Mouse (Mus musculus) stomach, postnatal 0 days (tissue): ENCODE results near the gene Plppr3. TPM values are rescaled to one million over a fixed set of nuclear protein-coding genes. Genes with fewer than 3 reads are reported as not detected.
A peak's percentile ranks its signal among the peaks of the same experiment; 100 is the strongest.

Source experiments
- ATAC-seq: fragments of 200-750 bp; cut with Nextera tagmentation; 2 replicates; pipeline ENCODE4 v1.8.0; 2017; ENCODE audit not compliant: low FRiP score, low TSS enrichment
- DNase-seq: peaks from one replicate; pipeline ENCODE4 v3.0.0-alpha.2; 2016; ENCODE audit warnings: low spot score
- H3K27ac ChIP-seq: fragments of 300-500 bp; sonication (generic); replicated peaks from 2 replicates; pipeline ENCODE4 v1.5.1; 2014; ENCODE audit warnings: mild to moderate bottlenecking, control low read depth
- H3K27me3 ChIP-seq: fragments of 300-500 bp; sonication (generic); 2 replicates; pipeline ENCODE4 v1.6.1; 2014; ENCODE audit warnings: low read length; ENCODE audit not compliant: control insufficient read depth, insufficient read depth
- H3K36me3 ChIP-seq: fragments of 300-500 bp; sonication (generic); 2 replicates; pipeline ENCODE4 v1.6.1; 2014; ENCODE audit warnings: low read length, mixed read lengths; ENCODE audit not compliant: control insufficient read depth, insufficient read depth
- H3K4me1 ChIP-seq: fragments of 300-500 bp; sonication (generic); replicated peaks from 2 replicates; pipeline ENCODE4 v1.6.1; 2014; ENCODE audit warnings: antibody characterized with exemption; ENCODE audit not compliant: control insufficient read depth, insufficient read depth
- H3K4me2 ChIP-seq: fragments of 300-500 bp; sonication (generic); replicated peaks from 2 replicates; pipeline ENCODE4 v1.6.1; 2014; ENCODE audit warnings: low read depth, mild to moderate bottlenecking, control low read depth, moderate library complexity
- H3K4me3 ChIP-seq: fragments of 300-500 bp; sonication (generic); 2 replicates; pipeline ENCODE4 v1.5.1; 2014; ENCODE audit warnings: low read depth, low read length, control low read depth
- H3K9ac ChIP-seq: fragments of 300-500 bp; sonication (generic); 2 replicates; pipeline ENCODE4 v1.6.1; 2014; ENCODE audit warnings: mild to moderate bottlenecking, low read length, control low read depth, mixed read lengths
- H3K9me3 ChIP-seq: fragments of 300-500 bp; sonication (generic); 2 replicates; pipeline ENCODE4 v1.6.1; 2016; ENCODE audit warnings: low read length; ENCODE audit not compliant: control insufficient read depth
- CTCF ChIP-seq: IDR thresholded peaks from 2 replicates; pipeline ENCODE4 v1.5.1; 2016; ENCODE audit warnings: antibody characterized with exemption, low read depth, mild to moderate bottlenecking, moderate library complexity
- EP300 ChIP-seq: optimal IDR thresholded peaks from 2 replicates; pipeline ENCODE3; 2016; ENCODE audit warnings: antibody characterized with exemption
- WGBS: fragments of 180-500 bp; shearing (Covaris S2); extraction: QIAGEN DNeasy Blood & Tissue Kit; methylation state at CpG from one replicate; pipeline ENCODE4 v1.1.7; 2014; 5-methylcytosine and 5-hydroxymethylcytosine counted together
- polyA plus RNA-seq: library from polyadenylated mRNA; unstranded; fragments of >200 nt; fragmentation: Nextera tagmentation; extraction: Ambion mirVana; gene quantifications from 2 replicates; pipeline ENCODE4 v1.2.1, GENCODE M21; 2015

The Plppr3 gene
- polyA plus RNA-seq, 1 experiment from 2014 or later, result 5.5 TPM

DNA sequence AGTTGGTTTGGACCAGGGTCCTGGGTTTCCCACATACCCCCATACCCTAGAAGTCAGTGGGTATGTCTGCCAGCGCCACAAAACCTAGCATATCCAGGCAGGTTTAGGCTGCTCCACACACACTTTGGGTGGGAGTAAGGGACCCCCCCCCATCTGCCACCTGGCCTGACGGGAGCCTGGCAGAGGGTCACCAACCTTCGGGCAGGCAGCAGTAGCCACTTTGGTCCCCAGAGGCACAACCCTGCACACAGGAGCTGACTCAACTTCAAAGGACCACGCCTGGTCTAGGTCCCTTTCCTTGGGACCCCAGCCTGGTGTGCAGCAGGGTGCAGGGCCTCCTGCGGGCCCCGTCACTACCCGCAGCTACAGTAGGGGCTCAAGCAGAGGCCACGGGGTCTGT, 54.2 kb downstream of the Plppr3 start:
- ATAC-seq (no peak), DNase-seq (no peak)
- Histone ChIP-seq H3K4me2 (peak overlapping the region; percentile 23; the same call in 1 of the 2 replicates), H3K4me3 (no peak overlapping the region), H3K36me3 (no peaks in the 10 kb centered on the region), H3K9ac (no peak overlapping the region), H3K27me3 (no peaks in the 10 kb centered on the region), H3K27ac (peak overlapping the region; percentile 70), H3K4me1 (0 out of 2 replicates have a peak, but pooled peaks cover 7% of the 10 kb centered on the region), H3K9me3 (no peaks in the 10 kb centered on the region)
- WGBS, result 67% methylated on average over 8 of the region's 8 CpGs
- no peak for TF ChIP-seq CTCF
- no peak for TF ChIP-seq EP300

- Histone ChIP-seq H3K4me1 (0 out of 2 replicates have a peak, but pooled peaks cover 4% of the 10 kb centered on the region), H3K27me3 (no peaks in the 10 kb centered on the region), H3K9ac (no peak overlapping the region), H3K36me3 (no peaks in the 10 kb centered on the region), H3K9me3 (no peaks in the 10 kb centered on the region), H3K27ac (no peak overlapping the region), H3K4me2 (no peak overlapping the region), H3K4me3 (no peak overlapping the region)
- ATAC-seq (no peak), DNase-seq (no peak)
- TF ChIP-seq CTCF (no peak), EP300 (no peak)
- WGBS, result 89% methylated on average over 17 of the region's 17 CpGs
These were observed 54.8 kb downstream of the Plppr3 start for GRCm38 (mm10) chr10:79819606-79820005.

- Histone ChIP-seq H3K9ac (no peak overlapping the region), H3K4me1 (no peaks in the 10 kb centered on the region), H3K9me3 (no peaks in the 10 kb centered on the region), H3K4me3 (no peak overlapping the region), H3K27me3 (no peaks in the 10 kb centered on the region), H3K36me3 (no peaks in the 10 kb centered on the region), H3K4me2 (no peak overlapping the region), H3K27ac (0 out of 2 replicates have a peak overlapping the region, but pooled peaks have one; percentile 35)
- DNase-seq, result peak; percentile 67
- TF ChIP-seq EP300 (no peak), CTCF (no peak)
- ATAC-seq, result peak; percentile 51
- WGBS, result 44% methylated on average over 4 of the region's 4 CpGs
These were observed 56.2 kb downstream of the Plppr3 start for GRCm38 (mm10) chr10:79818225-79818624.

GRCm38 (mm10) chr10:79817111-79817510, 57.3 kb downstream of the Plppr3 start:
- Histone ChIP-seq H3K27ac (0 out of 2 replicates have a peak overlapping the region, but pooled peaks have one; percentile 24), H3K9ac (no peak overlapping the region), H3K27me3 (no peaks in the 10 kb centered on the region), H3K36me3 (no peaks in the 10 kb centered on the region), H3K4me3 (no peak overlapping the region), H3K9me3 (no peaks in the 10 kb centered on the region), H3K4me1 (no peaks in the 10 kb centered on the region), H3K4me2 (no peak overlapping the region)
- ATAC-seq, result no peak
- WGBS, result 67% methylated on average over 2 of the region's 2 CpGs
- TF ChIP-seq CTCF (peak; percentile 64), EP300 (no peak)
- no peak for DNase-seq

DNA sequence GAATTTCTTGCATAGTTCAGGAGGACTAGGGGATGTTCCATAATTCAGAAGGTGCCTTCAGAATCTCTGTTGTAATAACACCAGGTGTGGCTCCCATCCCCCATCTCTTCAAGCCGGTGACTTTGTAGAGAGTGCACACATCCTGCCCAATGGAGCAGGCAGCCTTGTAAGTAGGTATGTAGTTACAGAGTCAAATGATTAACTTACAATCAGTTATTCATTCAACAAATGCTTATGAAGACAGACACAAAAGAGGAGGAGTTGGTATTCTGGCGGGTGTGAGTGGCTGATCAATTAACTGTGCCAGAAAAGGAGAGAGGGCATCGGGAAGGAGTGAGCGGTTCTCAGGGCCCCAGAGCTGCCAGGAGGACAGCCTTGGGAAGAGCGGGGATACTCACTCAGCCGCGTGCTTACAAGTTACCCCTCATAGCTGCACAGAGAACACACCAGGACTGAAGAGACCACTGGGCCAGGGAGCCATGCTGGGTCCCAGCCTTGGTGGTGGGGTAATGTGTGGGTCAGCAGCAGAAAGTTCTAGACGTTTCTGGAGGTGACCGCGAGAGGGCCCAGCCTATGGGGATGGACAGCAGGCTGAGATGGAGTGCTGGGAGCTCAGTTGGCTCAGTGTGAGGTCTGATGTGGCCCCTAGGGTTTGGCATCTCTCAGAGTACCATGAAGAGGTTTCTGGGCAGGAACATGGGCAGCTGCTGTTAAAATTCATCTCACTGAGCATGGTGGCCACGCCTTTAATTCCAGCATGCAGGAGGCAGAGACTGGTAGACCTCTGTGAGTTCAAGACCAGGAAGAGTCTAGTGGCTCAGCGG, 58.6 kb downstream of the Plppr3 start:
- WGBS, result 78% methylated on average over 12 of the region's 12 CpGs
- no peak for DNase-seq
- no peaks in the 10 kb centered on the region for H3K9me3 ChIP-seq
- no peaks in the 10 kb centered on the region for H3K36me3 ChIP-seq
- ATAC-seq, result no peak
- H3K4me3 ChIP-seq, result no peak overlapping the region
- H3K4me1 ChIP-seq, result no peaks in the 10 kb centered on the region
- no peaks in the 10 kb centered on the region for H3K27me3 ChIP-seq
- H3K9ac ChIP-seq, result no peak overlapping the region
- TF ChIP-seq CTCF (no peak), EP300 (no peak)
- no peak overlapping the region for H3K27ac ChIP-seq
- no peak overlapping the region for H3K4me2 ChIP-seq

GRCm38 (mm10) chr10:79814271-79814842, 60.1 kb downstream of the Plppr3 start:
- WGBS, result 81% methylated on average over 5 of the region's 5 CpGs
- TF ChIP-seq EP300 (no peak), CTCF (no peak)
- Histone ChIP-seq H3K9me3 (no peaks in the 10 kb centered on the region), H3K4me1 (no peaks in the 10 kb centered on the region), H3K27me3 (no peaks in the 10 kb centered on the region), H3K36me3 (0 out of 2 replicates have a peak, but pooled peaks cover under 1% of the 10 kb centered on the region), H3K9ac (no peak overlapping the region), H3K4me2 (no peak overlapping the region), H3K4me3 (no peak overlapping the region), H3K27ac (no peak overlapping the region)
- no peak for DNase-seq
- no peak for ATAC-seq
